Mouse (Mus musculus): ENCODE measurements at regions not wholly inside any gene's neighbourhood (a gene's known extent, or its start where the extent isn't known, plus 50 kb on each side); places are given as distances from the start of the nearest gene placed in this dataset.

GRCm38 (mm10) chr8:78162046-78162445 lies 51.1 kb upstream of the Ttc29 start:
- no peak for TF ChIP-seq CTCF (IDR thresholded peaks at IDR 0.05; ENCODE audit: low read depth, low read length)
- TF ChIP-seq POLR2A (IDR thresholded peaks at IDR 0.05; ENCODE audit: extremely low read depth, insufficient read depth, low read length): no peak
